Mouse (Mus musculus) megakaryocyte, embryonic 14.5 days (primary cell): ENCODE results near the gene Gmds.

ENCODE experiments used
- FLI1 ChIP-seq: IDR thresholded peaks from 2 replicates; pipeline ENCODE4 v1.6.1; 2012; ENCODE audit warnings: low read length, inconsistent platforms, mixed read lengths
- GATA1 ChIP-seq: IDR thresholded peaks from 3 replicates; pipeline ENCODE4 v1.6.1; 2012; ENCODE audit warnings: mixed read lengths, low read length, inconsistent platforms, borderline replicate concordance

DNA sequence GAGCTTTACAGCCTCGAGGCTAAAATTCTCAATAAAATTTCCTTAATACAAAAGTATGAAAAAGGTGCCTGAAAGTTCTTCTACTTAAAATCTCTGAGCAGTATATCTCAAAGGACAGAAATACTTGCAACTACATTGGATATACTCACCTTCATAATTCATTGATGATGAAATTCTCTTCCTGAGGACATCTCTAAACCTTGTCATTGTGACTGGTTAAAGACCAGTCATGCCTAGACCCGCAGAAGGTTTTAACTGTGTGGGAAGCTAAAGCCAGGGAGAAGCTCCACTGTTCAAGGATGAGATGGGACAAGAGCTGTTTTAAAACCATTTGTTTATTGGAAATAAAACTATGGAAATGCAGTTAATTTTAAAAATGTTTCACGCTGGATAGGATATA, 558.2 kb downstream of the Gmds start:
- TF ChIP-seq FLI1 (no peak), GATA1 (no peak)
